Mouse (Mus musculus): ENCODE data around the gene Nrf1. TPM values are rescaled to one million over a fixed set of nuclear protein-coding genes. Genes with fewer than 3 reads are reported as not detected.
A peak's percentile ranks its signal among the peaks of the same experiment; 100 is the strongest.

Nrf1 gene
- polyA plus RNA-seq, 1 experiment from 2014 or later, result 59.0 TPM

- H3K9ac ChIP-seq (ENCODE audit: low read length), result no peak overlapping the region
- WGBS, result 68% methylated on average over 3 of the region's 3 CpGs
- no peaks in the 10 kb centered on the region for H3K36me3 ChIP-seq (ENCODE audit: control insufficient read depth, insufficient read depth, low read length)
- no peaks in the 10 kb centered on the region for H3K9me3 ChIP-seq (ENCODE audit: control insufficient read depth, low read length)
- H3K4me3 ChIP-seq (ENCODE audit: low read length), result no peak overlapping the region
- peak; percentile 29; the same call in 1 of the 2 replicates for ATAC-seq (ENCODE audit: low read depth)
- H3K4me2 ChIP-seq (ENCODE audit: low read depth, low read length), result no peak overlapping the region
- peaks cover 38% of the 10 kb centered on the region for H3K27me3 ChIP-seq (ENCODE audit: control insufficient read depth, insufficient read depth, low read depth, low read length)
- peaks cover 14% of the 10 kb centered on the region for H3K4me1 ChIP-seq (replicated peaks; ENCODE audit: control insufficient read depth, insufficient read depth, low read length)
- H3K27ac ChIP-seq (ENCODE audit: low read length), result no peak overlapping the region
These were observed 120.5 kb downstream of the Nrf1 start for GRCm38 (mm10) chr6:30168275-30168674.

DNA sequence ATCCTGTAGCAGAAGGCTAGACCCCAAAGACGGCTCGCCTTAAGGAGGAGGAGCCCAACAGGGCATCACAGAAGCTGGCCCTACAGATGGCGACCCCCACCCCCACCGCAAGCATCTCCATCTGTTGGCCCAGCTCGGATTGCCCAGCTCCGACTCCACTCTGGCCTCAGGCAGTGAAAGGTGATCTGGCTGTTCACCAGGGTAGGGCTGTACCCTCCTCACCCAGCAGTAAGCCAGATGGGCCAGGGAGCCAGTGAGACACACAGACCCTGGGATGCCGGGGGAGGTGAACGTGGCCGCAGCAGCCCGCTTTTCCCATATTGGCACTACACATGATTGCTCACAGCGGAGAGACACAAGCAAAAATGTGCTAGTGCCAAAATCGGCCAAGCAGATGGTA, 121.4 kb downstream of the Nrf1 start:
- no peaks in the 10 kb centered on the region for H3K9me3 ChIP-seq (ENCODE audit: control insufficient read depth, low read length)
- H3K4me3 ChIP-seq (ENCODE audit: low read length), result no peak overlapping the region
- WGBS, result 73% methylated on average over 12 of the region's 12 CpGs
- ATAC-seq (ENCODE audit: low read depth), result no peak
- H3K36me3 ChIP-seq (ENCODE audit: control insufficient read depth, insufficient read depth, low read length), result no peaks in the 10 kb centered on the region
- no peak overlapping the region for H3K9ac ChIP-seq (ENCODE audit: low read length)
- no peak overlapping the region for H3K27ac ChIP-seq (ENCODE audit: low read length)
- H3K27me3 ChIP-seq (ENCODE audit: control insufficient read depth, insufficient read depth, low read depth, low read length), result peaks cover 47% of the 10 kb centered on the region
- H3K4me2 ChIP-seq (ENCODE audit: low read depth, low read length), result no peak overlapping the region
- H3K4me1 ChIP-seq (replicated peaks; ENCODE audit: control insufficient read depth, insufficient read depth, low read length), result peaks cover 23% of the 10 kb centered on the region

GRCm38 (mm10) chr6:30171226-30171625, 123.4 kb downstream of the Nrf1 start:
- H3K36me3 ChIP-seq (ENCODE audit: control insufficient read depth, insufficient read depth, low read length), result no peaks in the 10 kb centered on the region
- H3K9ac ChIP-seq (ENCODE audit: low read length), result no peak overlapping the region
- H3K27ac ChIP-seq (ENCODE audit: low read length), result no peak overlapping the region
- no peak overlapping the region for H3K4me3 ChIP-seq (ENCODE audit: low read length)
- 29% methylated on average over 8 of the region's 8 CpGs for whole genome bisulfite sequencing
- no peaks in the 10 kb centered on the region for H3K9me3 ChIP-seq (ENCODE audit: control insufficient read depth, low read length)
- peaks cover 37% of the 10 kb centered on the region for H3K4me1 ChIP-seq (replicated peaks; ENCODE audit: control insufficient read depth, insufficient read depth, low read length)
- H3K27me3 ChIP-seq (ENCODE audit: control insufficient read depth, insufficient read depth, low read depth, low read length), result peaks cover 68% of the 10 kb centered on the region
- no peak overlapping the region for H3K4me2 ChIP-seq (ENCODE audit: low read depth, low read length)
- no peak for ATAC-seq (ENCODE audit: low read depth)

GRCm38 (mm10) chr6:30171967-30172366, 124.2 kb downstream of the Nrf1 start:
- no peak overlapping the region for H3K4me3 ChIP-seq (ENCODE audit: low read length)
- no peak for ATAC-seq (ENCODE audit: low read depth)
- H3K27ac ChIP-seq (ENCODE audit: low read length), result no peak overlapping the region
- H3K4me2 ChIP-seq (ENCODE audit: low read depth, low read length), result no peak overlapping the region; the same call in 1 of the 2 replicates
- peaks cover 74% of the 10 kb centered on the region for H3K27me3 ChIP-seq (ENCODE audit: control insufficient read depth, insufficient read depth, low read depth, low read length)
- 21% methylated on average over 10 of the region's 10 CpGs for WGBS
- no peaks in the 10 kb centered on the region for H3K9me3 ChIP-seq (ENCODE audit: control insufficient read depth, low read length)
- no peak overlapping the region for H3K9ac ChIP-seq (ENCODE audit: low read length)
- peaks cover 38% of the 10 kb centered on the region for H3K4me1 ChIP-seq (replicated peaks; ENCODE audit: control insufficient read depth, insufficient read depth, low read length)
- no peaks in the 10 kb centered on the region for H3K36me3 ChIP-seq (ENCODE audit: control insufficient read depth, insufficient read depth, low read length)

DNA sequence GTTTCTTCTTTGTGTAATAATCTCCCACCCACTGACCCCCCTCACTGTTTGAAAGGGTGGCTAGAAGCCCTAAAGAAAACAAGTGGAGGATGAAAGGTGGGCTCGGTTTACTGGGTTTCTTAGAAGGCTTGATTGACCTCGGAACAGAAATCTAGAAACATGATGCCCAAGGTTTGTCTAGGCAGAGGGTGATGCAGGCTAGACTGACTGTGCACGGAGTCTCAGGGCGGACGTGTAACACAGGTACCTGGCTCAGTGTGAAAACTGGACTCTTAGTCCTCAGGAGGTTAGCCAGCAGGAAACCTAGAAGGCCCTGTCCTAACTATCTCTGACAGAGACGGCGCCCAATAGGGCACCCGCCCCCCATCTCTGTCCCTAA, 124.6 kb downstream of the Nrf1 start:
- H3K27me3 ChIP-seq (ENCODE audit: control insufficient read depth, insufficient read depth, low read depth, low read length), result peaks cover 79% of the 10 kb centered on the region
- no peaks in the 10 kb centered on the region for H3K9me3 ChIP-seq (ENCODE audit: control insufficient read depth, low read length)
- H3K4me2 ChIP-seq (ENCODE audit: low read depth, low read length), result peak overlapping the region; percentile 61
- 11% methylated on average over 8 of the region's 8 CpGs for WGBS
- no peak overlapping the region for H3K9ac ChIP-seq (ENCODE audit: low read length)
- H3K4me3 ChIP-seq (ENCODE audit: low read length), result peak overlapping the region; percentile 56
- no peaks in the 10 kb centered on the region for H3K36me3 ChIP-seq (ENCODE audit: control insufficient read depth, insufficient read depth, low read length)
- H3K4me1 ChIP-seq (replicated peaks; ENCODE audit: control insufficient read depth, insufficient read depth, low read length), result peaks cover 34% of the 10 kb centered on the region
- no peak overlapping the region for H3K27ac ChIP-seq (ENCODE audit: low read length)
- ATAC-seq (ENCODE audit: low read depth), result no peak

GRCm38 (mm10) chr6:30172820-30173550, 125.2 kb downstream of the Nrf1 start:
- Histone ChIP-seq H3K4me2 (ENCODE audit: low read depth, low read length) (peak overlapping the region; percentile 61), H3K27ac (ENCODE audit: low read length) (peak overlapping the region; percentile 76; the same call in 1 of the 2 replicates), H3K4me1 (replicated peaks; ENCODE audit: control insufficient read depth, insufficient read depth, low read length) (peaks cover 29% of the 10 kb centered on the region), H3K9me3 (ENCODE audit: control insufficient read depth, low read length) (no peaks in the 10 kb centered on the region), H3K27me3 (ENCODE audit: control insufficient read depth, insufficient read depth, low read depth, low read length) (peaks cover 82% of the 10 kb centered on the region), H3K9ac (ENCODE audit: low read length) (peak overlapping the region; percentile 66), H3K4me3 (ENCODE audit: low read length) (peak overlapping the region; percentile 56), H3K36me3 (ENCODE audit: control insufficient read depth, insufficient read depth, low read length) (no peaks in the 10 kb centered on the region)
- WGBS, result under 1% methylated on average over 44 of the region's 44 CpGs
- peak; percentile 24 for ATAC-seq (ENCODE audit: low read depth)

- under 1% methylated on average over 72 of the region's 80 CpGs for WGBS
These were observed 126.0 kb downstream of the Nrf1 start for GRCm38 (mm10) chr6:30173551-30174460.

DNA sequence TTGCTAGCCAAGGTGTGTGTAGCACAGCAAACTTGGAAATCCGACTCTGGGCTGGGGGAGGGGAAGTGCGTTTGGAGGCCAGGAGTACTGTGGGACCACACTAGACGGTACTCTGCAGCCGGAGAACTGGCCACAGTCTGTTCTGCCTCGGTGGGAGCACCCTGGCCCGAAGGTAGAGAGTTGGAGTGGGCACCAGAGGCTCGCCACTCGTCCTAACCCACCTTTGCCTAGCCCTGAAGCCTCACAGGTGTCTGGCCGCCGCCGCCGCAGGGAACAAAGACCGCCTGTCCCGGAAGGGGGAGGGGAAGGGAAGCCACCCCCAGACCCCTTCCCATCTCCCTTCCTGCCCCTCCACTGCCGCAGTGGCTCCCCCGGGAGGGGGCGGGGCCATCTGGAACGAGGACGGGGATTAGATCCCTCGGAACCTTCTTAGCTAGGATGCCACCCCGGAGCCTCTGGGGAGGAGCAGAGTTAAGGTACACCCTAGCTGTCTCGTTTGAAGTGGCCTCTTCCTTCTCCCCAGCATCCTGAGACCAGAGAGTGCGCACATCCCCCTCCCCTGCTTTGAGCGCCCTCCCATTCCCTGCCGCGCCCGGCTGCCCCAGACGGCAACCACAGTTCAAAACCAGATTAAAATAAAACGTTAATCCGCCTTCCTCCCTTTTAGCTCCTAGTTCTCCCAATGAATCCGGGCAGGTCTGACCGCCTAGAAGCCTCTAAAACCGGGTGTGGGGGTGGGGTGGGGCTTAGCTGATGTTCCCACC, 126.9 kb downstream of the Nrf1 start:
- Histone ChIP-seq H3K4me2 (ENCODE audit: low read depth, low read length) (peak overlapping the region; percentile 61), H3K36me3 (ENCODE audit: control insufficient read depth, insufficient read depth, low read length) (no peaks in the 10 kb centered on the region), H3K27ac (ENCODE audit: low read length) (no peak overlapping the region), H3K9me3 (ENCODE audit: control insufficient read depth, low read length) (no peaks in the 10 kb centered on the region), H3K4me1 (replicated peaks; ENCODE audit: control insufficient read depth, insufficient read depth, low read length) (peaks cover 29% of the 10 kb centered on the region), H3K4me3 (ENCODE audit: low read length) (peak overlapping the region; percentile 56), H3K9ac (ENCODE audit: low read length) (peak overlapping the region; percentile 66; the same call in 1 of the 2 replicates), H3K27me3 (ENCODE audit: control insufficient read depth, insufficient read depth, low read depth, low read length) (peaks cover 94% of the 10 kb centered on the region)
- under 1% methylated on average over 33 of the region's 33 CpGs for WGBS
- ATAC-seq (ENCODE audit: low read depth), result peak; percentile 38

More at GRCm38 (mm10) chr6:30173551-30174460, 126.0 kb downstream of the Nrf1 start:
- Histone ChIP-seq H3K27ac (ENCODE audit: low read length) (peak overlapping the region; percentile 76), H3K4me3 (ENCODE audit: low read length) (peak overlapping the region; percentile 56), H3K36me3 (ENCODE audit: control insufficient read depth, insufficient read depth, low read length) (no peaks in the 10 kb centered on the region), H3K4me2 (ENCODE audit: low read depth, low read length) (peak overlapping the region; percentile 61), H3K27me3 (ENCODE audit: control insufficient read depth, insufficient read depth, low read depth, low read length) (peaks cover 90% of the 10 kb centered on the region), H3K9ac (ENCODE audit: low read length) (peak overlapping the region; percentile 66), H3K4me1 (replicated peaks; ENCODE audit: control insufficient read depth, insufficient read depth, low read length) (peaks cover 29% of the 10 kb centered on the region), H3K9me3 (ENCODE audit: control insufficient read depth, low read length) (no peaks in the 10 kb centered on the region)
- ATAC-seq (ENCODE audit: low read depth), result peak; percentile 79
